Mouse (Mus musculus) neural tube, embryonic 13.5 days (tissue): ENCODE data around the gene Foxl2. TPM values are rescaled to one million over a fixed set of nuclear protein-coding genes. Genes with fewer than 3 reads are reported as not detected.

Source experiments
- ATAC-seq: fragments of 200-750 bp; cut with Nextera tagmentation; 2 replicates; pipeline ENCODE4 v1.8.0; 2017; ENCODE audit warnings: low read depth, mild to moderate bottlenecking, moderate TSS enrichment, moderate library complexity
- H3K27ac ChIP-seq: fragments of 300-500 bp; sonication (generic); replicated peaks from 2 replicates; pipeline ENCODE4 v1.5.1; 2015; ENCODE audit warnings: moderate library complexity, mild to moderate bottlenecking, inconsistent platforms
- H3K27me3 ChIP-seq: fragments of 300-500 bp; sonication (generic); 2 replicates; pipeline ENCODE4 v1.6.1; 2015; ENCODE audit warnings: mild to moderate bottlenecking, inconsistent platforms
- H3K36me3 ChIP-seq: fragments of 300-500 bp; sonication (generic); 2 replicates; pipeline ENCODE4 v1.6.1; 2015; ENCODE audit warnings: mild to moderate bottlenecking, inconsistent platforms
- H3K4me1 ChIP-seq: fragments of 300-500 bp; sonication (generic); replicated peaks from 2 replicates; pipeline ENCODE4 v1.6.1; 2015; ENCODE audit warnings: inconsistent platforms
- H3K4me2 ChIP-seq: fragments of 300-500 bp; sonication (generic); 2 replicates; pipeline ENCODE4 v1.6.1; 2015; ENCODE audit warnings: inconsistent platforms, mild to moderate bottlenecking, moderate library complexity
- H3K4me3 ChIP-seq: fragments of 300-500 bp; sonication (generic); 2 replicates; pipeline ENCODE4 v1.5.1; 2015; ENCODE audit warnings: mild to moderate bottlenecking, inconsistent platforms
- H3K9ac ChIP-seq: fragments of 300-500 bp; sonication (generic); 2 replicates; pipeline ENCODE4 v1.6.1; 2015; ENCODE audit warnings: moderate library complexity, mild to moderate bottlenecking, inconsistent platforms
- H3K9me3 ChIP-seq: fragments of 300-500 bp; sonication (generic); 2 replicates; pipeline ENCODE4 v1.6.1; 2016; ENCODE audit warnings: inconsistent platforms
- WGBS: fragments of 180-500 bp; shearing (Covaris S2); methylation state at CpG from one replicate; pipeline ENCODE4 v1.1.7; 2015; 5-methylcytosine and 5-hydroxymethylcytosine counted together
- polyA plus RNA-seq: library from polyadenylated mRNA; unstranded; fragments of >200 nt; fragmentation: Nextera tagmentation; extraction: Ambion mirVana; gene quantifications from 2 replicates; pipeline ENCODE4 v1.2.1, GENCODE M21; 2015

Gene Foxl2
- polyA plus RNA-seq = 0.63 and 0.68 TPM in 2 replicates

DNA sequence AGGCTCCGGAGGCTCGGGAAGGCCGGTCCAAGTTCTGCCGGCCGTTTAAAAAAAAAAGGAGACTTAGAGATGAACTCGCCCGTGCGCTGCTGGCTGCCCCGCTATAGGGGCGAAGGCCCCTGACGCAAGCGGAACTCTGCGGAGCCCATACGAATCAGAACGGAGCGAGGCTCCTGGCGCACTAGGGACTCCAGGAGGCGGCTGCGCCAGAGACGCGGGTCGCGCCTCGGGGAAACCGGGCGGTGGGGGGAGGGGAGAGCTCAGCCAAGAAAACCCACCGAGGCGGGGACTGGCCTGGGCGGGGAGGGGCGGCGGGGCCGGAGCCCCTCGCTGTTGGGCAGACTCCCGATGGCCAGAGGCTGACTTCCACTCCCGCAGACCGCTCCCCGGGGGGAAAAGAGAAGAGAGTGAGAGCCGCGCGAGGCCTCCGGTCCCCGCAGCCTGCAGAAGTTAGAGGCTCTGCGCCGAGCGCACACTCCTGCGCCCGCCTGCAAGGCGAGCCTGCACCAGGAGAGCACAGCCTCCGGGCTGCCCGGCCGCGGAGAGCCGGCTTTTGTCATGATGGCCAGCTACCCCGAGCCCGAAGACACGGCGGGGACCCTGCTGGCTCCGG lies at the start of gene Foxl2:
TSS of gene Foxl2 (plus strand) at position 186 of the 613 bp plus-strand sequence.
- ATAC-seq = peak; percentile 42

DNA sequence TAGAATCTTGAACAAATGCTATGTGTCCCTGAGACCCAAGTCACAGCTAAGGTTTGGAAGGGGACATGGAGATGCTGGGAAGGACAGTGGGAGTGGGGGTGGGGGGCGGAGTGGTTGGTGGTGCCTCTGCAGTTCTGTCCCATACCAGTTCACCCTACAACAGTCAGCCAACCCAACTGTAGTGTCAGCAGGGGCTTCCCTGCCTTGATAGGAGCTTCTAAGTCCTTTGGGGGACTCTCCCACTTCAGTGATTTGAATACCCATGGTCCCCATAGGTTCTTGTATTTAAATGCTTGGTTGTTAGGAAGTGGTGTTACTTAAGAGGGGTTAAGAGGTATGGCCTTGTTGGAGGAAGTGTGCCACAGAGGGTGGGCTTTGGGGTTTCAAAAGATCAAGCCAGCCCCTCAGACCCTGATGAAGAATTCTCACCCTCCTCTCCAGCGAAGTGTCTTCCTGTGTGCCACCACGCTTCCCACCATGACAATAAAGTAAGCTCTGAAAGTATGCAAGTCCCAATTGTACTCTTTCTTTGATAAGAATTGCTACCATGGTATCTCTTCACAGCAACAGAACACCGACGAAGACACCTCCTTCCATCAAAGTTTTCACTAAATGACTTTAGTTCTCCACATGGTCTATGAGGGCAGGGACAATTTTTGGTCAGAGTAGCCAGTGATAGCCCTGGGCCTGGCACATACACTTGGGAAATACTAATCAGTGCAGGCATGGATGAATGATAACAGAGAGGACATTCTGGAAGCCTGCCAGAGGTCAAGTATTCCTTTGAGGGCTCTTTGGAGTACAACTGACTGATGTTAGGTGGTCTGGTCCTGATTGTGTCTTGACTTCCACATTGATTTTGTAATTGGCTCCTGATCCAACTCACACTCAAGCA lies 34.2 kb upstream of the Foxl2 start:
- H3K4me2 ChIP-seq = no peak overlapping the region
- H3K4me1 ChIP-seq = no peaks in the 10 kb centered on the region
- H3K27me3 ChIP-seq = no peaks in the 10 kb centered on the region
- no peak overlapping the region for H3K27ac ChIP-seq
- 91% methylated on average over 5 of the region's 5 CpGs for whole genome bisulfite sequencing
- H3K4me3 ChIP-seq = no peak overlapping the region
- no peaks in the 10 kb centered on the region for H3K9me3 ChIP-seq
- H3K36me3 ChIP-seq = no peaks in the 10 kb centered on the region
- no peak for ATAC-seq
- no peak overlapping the region for H3K9ac ChIP-seq

More for the DNA sequence above, at the start of gene Foxl2:
- H3K4me3 ChIP-seq = peak within 1 kb of the TSS; percentile 36
- H3K4me1 ChIP-seq = peaks cover 36% of the 10 kb centered on the region
- peak within 1 kb of the TSS; percentile 56 for H3K4me2 ChIP-seq
- peak within 1 kb of the TSS; percentile 64 for H3K27ac ChIP-seq
- no peaks in the 10 kb centered on the region for H3K36me3 ChIP-seq
- under 1% methylated on average over 55 of the region's 58 CpGs for WGBS
- H3K9me3 ChIP-seq = no peaks in the 10 kb centered on the region
- H3K27me3 ChIP-seq = peaks cover 100% of the 10 kb centered on the region
- H3K9ac ChIP-seq = peak within 1 kb of the TSS; percentile 49

DNA sequence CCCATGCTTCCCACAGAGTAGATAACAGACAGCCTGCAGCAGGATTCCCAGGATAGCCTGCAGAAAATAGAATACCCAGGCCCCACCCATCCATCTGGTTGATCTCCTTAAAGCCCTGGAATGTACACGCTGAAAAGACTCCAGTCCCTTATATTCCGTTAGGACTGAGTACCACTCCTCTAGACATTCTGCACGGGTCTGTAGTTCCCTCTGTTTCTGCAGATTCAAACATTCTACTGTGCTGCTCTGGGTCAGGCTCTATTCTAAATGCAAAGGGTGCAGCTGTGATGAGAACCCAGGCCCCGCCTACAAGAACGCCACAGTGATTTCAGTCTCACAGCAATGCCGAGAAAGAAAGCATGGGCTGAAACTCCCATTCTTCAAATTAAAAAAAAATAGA lies 32.0 kb upstream of the Foxl2 start:
- Histone ChIP-seq H3K4me1 (no peaks in the 10 kb centered on the region), H3K36me3 (no peaks in the 10 kb centered on the region), H3K4me2 (no peak overlapping the region), H3K27me3 (no peaks in the 10 kb centered on the region), H3K9ac (no peak overlapping the region), H3K27ac (no peak overlapping the region), H3K4me3 (no peak overlapping the region), H3K9me3 (no peaks in the 10 kb centered on the region)
- no peak for ATAC-seq
- 53% methylated on average over 6 of the region's 6 CpGs for WGBS

DNA sequence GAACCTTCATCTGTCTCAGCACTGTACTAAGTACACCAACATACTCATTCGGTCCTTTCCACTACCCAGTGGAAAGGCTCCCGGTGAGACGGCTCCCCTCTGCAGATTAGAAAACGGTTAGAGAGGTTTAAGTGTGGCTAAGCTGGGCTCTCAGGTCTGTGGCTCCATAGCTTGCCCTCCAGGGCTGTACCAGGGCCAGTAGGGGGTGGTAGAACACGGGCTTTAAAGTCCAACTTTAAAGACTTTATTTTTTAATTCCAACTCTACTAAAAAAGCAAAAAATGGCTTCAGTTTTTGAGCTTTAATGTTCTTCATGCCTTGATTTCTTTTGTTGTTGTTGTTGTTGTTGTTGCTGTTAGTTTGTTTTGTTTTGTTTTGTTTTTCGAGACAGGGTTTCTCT lies 30.9 kb upstream of the Foxl2 start:
- Histone ChIP-seq H3K4me3 (no peak overlapping the region), H3K4me1 (no peaks in the 10 kb centered on the region), H3K27ac (no peak overlapping the region), H3K9ac (no peak overlapping the region), H3K36me3 (no peaks in the 10 kb centered on the region), H3K9me3 (no peaks in the 10 kb centered on the region), H3K27me3 (no peaks in the 10 kb centered on the region), H3K4me2 (no peak overlapping the region)
- ATAC-seq = no peak
- 74% methylated on average over 6 of the region's 6 CpGs for WGBS

DNA sequence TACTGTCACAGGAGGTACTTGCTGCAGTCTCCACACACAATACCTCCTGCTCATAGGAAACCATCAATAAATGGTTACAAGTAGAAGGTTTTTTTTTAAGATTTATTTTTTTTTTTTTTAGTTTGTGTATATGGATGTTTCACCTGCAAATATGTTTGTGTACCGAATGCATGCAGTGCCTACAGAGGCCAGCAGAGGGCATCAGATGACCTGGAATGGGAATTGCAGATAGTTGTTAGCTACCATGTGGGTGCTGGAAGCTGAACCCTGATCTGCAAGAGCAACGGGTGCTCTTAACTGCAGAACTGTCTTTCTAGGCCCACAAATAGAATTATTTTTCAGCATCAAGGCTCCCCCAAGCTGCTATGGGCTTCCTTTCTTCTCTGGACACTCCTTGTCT lies 25.6 kb upstream of the Foxl2 start:
- Histone ChIP-seq H3K4me2 (no peak overlapping the region), H3K9ac (no peak overlapping the region), H3K27ac (no peak overlapping the region), H3K4me1 (no peaks in the 10 kb centered on the region), H3K9me3 (no peaks in the 10 kb centered on the region), H3K27me3 (no peaks in the 10 kb centered on the region), H3K36me3 (no peaks in the 10 kb centered on the region), H3K4me3 (no peak overlapping the region)
- WGBS = 79% methylated on average over 2 of the region's 2 CpGs
- ATAC-seq = no peak

DNA sequence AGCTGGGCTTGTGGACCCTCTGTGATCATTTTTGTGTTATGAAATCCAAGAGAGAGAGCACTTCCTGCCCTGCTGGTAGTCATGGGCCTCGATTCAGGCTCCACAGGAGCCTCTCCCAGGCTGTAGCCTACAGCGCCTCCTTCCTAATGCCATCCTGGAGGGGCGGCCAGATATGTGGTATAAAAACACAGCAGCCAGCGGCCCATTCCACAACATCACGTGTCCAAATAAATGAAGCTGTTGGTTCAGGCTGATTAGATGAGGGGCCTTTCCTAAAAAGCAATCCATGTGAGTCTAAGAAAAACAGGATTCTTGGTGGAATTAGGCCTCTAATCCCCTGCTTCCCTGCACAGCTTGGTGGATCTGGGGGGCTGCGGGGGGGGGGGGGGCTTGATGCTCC lies 22.2 kb upstream of the Foxl2 start:
- H3K27ac ChIP-seq = no peak overlapping the region
- H3K4me3 ChIP-seq = no peak overlapping the region
- no peaks in the 10 kb centered on the region for H3K9me3 ChIP-seq
- no peak overlapping the region for H3K4me2 ChIP-seq
- WGBS = 47% methylated on average over 6 of the region's 6 CpGs
- peaks cover 12% of the 10 kb centered on the region; the same call in 1 of the 2 replicates for H3K27me3 ChIP-seq
- no peak for ATAC-seq
- H3K36me3 ChIP-seq = no peaks in the 10 kb centered on the region
- no peak overlapping the region for H3K9ac ChIP-seq
- H3K4me1 ChIP-seq = no peaks in the 10 kb centered on the region

DNA sequence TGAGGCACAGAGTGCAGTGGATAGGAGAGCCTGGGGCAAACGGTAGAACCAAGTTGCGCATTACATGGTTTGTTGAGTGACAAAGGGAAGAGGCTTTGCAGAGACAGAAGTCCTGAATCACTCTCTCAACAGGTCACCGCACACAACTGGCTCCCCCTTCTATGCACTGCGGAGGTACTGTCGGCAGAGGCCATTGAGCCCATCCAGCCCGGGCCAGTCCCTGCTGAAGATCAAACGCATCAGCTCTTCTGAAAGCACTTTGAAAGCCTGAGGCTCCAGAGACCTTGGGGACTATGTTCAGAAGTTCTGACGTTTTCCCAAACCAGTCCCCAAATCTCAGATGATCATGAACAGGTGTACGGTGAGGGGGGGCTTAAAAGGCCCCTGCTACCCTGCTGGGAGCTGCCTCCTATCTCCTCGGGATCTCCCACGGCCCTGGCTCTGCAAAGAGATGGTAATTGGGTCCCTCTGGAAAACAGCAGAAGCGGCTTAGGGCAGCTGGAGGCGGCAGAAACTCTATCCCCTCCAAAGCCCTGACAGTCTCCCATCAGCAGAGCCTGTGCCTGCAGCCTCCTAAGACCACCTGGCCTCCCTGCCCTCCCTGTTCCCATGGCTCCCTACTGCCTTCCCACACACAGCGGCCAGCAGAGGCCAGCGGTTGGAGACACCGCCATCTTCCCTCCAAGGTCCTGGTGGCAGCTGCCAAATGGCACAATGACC lies 19.7 kb upstream of the Foxl2 start:
- H3K4me2 ChIP-seq = no peak overlapping the region
- no peak overlapping the region for H3K27ac ChIP-seq
- H3K36me3 ChIP-seq = no peaks in the 10 kb centered on the region
- ATAC-seq = no peak
- WGBS = 25% methylated on average over 16 of the region's 16 CpGs
- no peaks in the 10 kb centered on the region for H3K4me1 ChIP-seq
- H3K27me3 ChIP-seq = peaks cover 12% of the 10 kb centered on the region; the same call in 1 of the 2 replicates
- H3K9ac ChIP-seq = no peak overlapping the region
- no peak overlapping the region for H3K4me3 ChIP-seq
- no peaks in the 10 kb centered on the region for H3K9me3 ChIP-seq

DNA sequence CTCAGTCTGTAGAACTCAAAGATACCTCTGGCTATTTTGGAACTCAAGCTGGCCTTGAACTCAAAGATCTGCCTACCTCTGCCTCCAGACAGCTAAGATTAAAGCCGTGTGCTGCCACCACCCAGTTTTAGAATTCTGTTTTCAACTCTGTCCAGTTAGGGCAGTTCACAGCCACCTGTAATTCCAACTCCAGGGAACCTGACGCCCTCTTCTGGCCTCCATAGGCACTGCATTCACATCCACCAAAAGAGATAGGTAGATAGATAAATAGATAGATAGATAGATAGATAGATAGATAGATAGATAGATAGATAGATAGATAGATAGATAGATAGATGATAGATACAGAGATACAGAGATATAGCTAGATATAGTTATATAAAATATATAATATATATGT lies 15.8 kb upstream of the Foxl2 start:
- no peak overlapping the region for H3K9ac ChIP-seq
- 31% methylated on average over 2 of the region's 2 CpGs for WGBS

DNA sequence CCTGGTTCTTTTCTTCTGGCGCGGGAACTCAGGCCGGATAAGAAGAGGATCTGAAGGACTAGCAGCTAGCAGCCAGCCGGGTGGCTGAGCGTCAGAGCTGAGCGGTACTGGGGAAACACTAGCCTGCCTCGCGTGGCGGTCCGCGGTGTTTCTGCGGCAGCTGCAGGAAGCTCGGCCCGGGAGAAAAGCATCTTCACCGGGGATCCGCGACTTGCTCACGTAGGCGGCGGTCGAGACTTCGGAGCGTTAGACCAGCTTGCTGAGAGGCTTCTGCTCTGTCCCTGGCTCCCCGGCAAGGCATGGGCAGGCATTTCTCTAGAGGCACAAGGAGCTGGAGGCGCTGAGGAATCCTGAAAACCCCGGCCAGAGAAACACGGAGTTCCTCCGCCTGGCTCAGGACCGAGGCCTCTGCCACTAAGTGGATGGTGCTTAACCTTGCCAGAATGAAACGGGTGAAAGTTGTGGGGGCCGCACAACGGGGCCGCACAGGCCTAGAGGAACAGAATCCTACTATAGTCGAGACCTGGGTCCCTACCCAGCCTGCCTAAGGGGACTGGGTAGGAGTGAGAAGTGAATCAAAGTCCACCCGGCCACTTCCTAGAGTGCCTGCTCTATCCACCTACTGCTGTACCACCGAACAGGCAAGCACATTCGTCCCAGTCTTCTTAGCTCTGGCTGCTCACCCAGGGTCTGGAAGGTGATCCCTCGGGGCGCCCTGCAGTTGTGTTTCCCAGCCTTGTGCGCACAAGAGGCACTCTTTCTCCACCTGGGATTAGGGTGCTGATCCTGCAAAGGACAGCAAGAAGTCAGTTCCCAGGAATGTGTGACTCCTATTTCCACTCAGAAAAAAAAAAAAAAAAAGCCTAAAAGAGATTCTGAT lies 2.7 kb upstream of the Foxl2 start:
- Histone ChIP-seq H3K9me3 (no peaks in the 10 kb centered on the region), H3K27ac (no peak overlapping the region), H3K4me3 (peak overlapping the region; percentile 23), H3K4me2 (peak overlapping the region; percentile 41), H3K4me1 (peaks cover 36% of the 10 kb centered on the region), H3K27me3 (peaks cover 94% of the 10 kb centered on the region), H3K36me3 (no peaks in the 10 kb centered on the region), H3K9ac (no peak overlapping the region)
- no peak for ATAC-seq
- under 1% methylated on average over 40 of the region's 40 CpGs for WGBS

More for the DNA sequence above, 15.8 kb upstream of the Foxl2 start:
- Histone ChIP-seq H3K27me3 (peaks cover 12% of the 10 kb centered on the region; the same call in 1 of the 2 replicates), H3K27ac (no peak overlapping the region), H3K4me1 (no peaks in the 10 kb centered on the region), H3K36me3 (no peaks in the 10 kb centered on the region), H3K9me3 (no peaks in the 10 kb centered on the region), H3K4me2 (no peak overlapping the region), H3K4me3 (no peak overlapping the region)
- no peak for ATAC-seq

DNA sequence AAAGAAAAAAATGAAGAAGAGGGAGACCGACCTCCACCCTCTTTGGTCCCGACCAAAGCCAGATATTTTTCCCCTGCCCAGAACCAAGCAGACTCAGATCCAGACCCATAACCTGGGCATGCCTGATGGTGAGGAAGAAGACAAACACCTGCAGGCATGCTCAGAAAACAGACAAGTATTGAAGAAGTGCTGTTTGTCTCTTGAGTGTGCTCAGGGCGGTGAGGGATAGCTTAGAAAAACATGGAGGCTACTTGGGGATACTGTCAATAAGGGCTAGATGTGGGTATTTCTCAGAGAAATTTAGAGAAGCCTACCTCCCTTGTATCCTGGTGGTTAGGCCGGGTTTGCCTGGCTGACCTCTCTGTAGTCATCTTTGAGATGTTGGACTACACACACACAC lies 1.8 kb upstream of the Foxl2 start:
- no peak overlapping the region for H3K4me2 ChIP-seq
- no peak overlapping the region for H3K27ac ChIP-seq
- H3K4me3 ChIP-seq = no peak overlapping the region
- no peak for ATAC-seq
- peaks cover 36% of the 10 kb centered on the region for H3K4me1 ChIP-seq
- peaks cover 98% of the 10 kb centered on the region for H3K27me3 ChIP-seq
- no peaks in the 10 kb centered on the region for H3K9me3 ChIP-seq
- 4% methylated on average over 3 of the region's 4 CpGs for WGBS
- H3K9ac ChIP-seq = no peak overlapping the region
- H3K36me3 ChIP-seq = no peaks in the 10 kb centered on the region

DNA sequence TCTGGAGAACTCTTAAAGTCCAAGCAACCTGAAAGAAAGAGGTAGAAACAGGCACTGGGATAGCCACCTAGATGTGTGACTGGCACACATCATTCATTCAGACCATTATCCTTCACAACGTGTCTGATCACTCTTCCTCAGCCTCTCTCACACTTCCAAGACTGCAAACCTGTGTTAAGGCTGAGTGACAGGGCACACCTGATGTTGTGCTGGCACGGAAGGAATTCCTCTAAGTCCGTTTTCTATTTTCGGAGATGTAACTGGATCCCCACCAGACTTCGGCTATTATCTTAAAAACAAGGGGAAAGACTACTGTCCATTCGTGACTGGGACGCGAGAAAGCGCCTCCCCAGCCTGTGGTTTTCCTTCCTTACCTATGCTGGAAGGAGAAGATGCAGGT lies 1.3 kb upstream of the Foxl2 start:
- Histone ChIP-seq H3K4me3 (no peak overlapping the region), H3K27ac (no peak overlapping the region), H3K27me3 (peaks cover 99% of the 10 kb centered on the region), H3K4me1 (peaks cover 36% of the 10 kb centered on the region), H3K9ac (no peak overlapping the region), H3K36me3 (no peaks in the 10 kb centered on the region), H3K9me3 (no peaks in the 10 kb centered on the region), H3K4me2 (peak overlapping the region; percentile 56)
- ATAC-seq = no peak
- WGBS = 4% methylated on average over 9 of the region's 9 CpGs
